Mouse (Mus musculus): ENCODE results near the gene Atp2b2. TPM values are rescaled to one million over a fixed set of nuclear protein-coding genes. Genes with fewer than 3 reads are reported as not detected.

Gene Atp2b2
- total and polyA plus RNA-seq, 2 experiments from 2014 or later, result 0.03 TPM; not detected in 1

DNA sequence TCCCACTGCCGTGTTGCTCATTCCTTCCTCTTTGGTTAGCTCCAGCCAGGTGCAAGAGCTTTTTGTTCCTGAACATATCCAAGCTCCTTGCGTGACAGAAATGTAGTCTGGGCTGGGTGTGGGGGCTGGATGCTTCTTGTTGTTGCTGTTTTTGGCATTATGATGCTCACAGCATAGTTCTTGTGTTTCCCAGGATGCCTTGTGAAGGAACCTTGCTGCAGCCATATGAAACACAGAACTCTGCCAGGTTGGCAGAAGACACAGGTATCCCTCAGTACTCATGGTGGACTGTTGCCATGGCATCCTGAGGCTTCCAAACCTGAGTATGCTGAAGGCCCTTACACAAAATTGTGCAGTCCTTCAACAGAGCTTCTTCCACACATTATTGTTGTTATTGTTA, 44.0 kb downstream of the Atp2b2 start:
- Histone ChIP-seq H3K9me3 (replicated peaks; ENCODE audit: control insufficient read depth, low read length) (no peaks in the 10 kb centered on the region), H3K4me1 (ENCODE audit: control insufficient read depth, insufficient read depth) (no peaks in the 10 kb centered on the region), H3K4me2 (ENCODE audit: low read depth, low read length) (no peak overlapping the region), H3K27ac (ENCODE audit: low read depth) (no peak overlapping the region), H3K4me3 (ENCODE audit: low read depth, low read length) (no peak overlapping the region), H3K36me3 (replicated peaks; ENCODE audit: control insufficient read depth, insufficient read depth, low read length) (no peaks in the 10 kb centered on the region), H3K9ac (replicated peaks; ENCODE audit: low read depth, low read length) (no peak overlapping the region), H3K27me3 (ENCODE audit: control insufficient read depth, insufficient read depth, low read length) (no peaks in the 10 kb centered on the region)
- DNase-seq (ENCODE audit: low spot score) (no peak), ATAC-seq (ENCODE audit: insufficient read depth, low read depth) (no peak)
- TF ChIP-seq EP300 (IDR thresholded peaks at IDR 0.05; ENCODE audit: low read depth), result no peak
- 85% methylated on average over 2 of the region's 2 CpGs for WGBS

DNA sequence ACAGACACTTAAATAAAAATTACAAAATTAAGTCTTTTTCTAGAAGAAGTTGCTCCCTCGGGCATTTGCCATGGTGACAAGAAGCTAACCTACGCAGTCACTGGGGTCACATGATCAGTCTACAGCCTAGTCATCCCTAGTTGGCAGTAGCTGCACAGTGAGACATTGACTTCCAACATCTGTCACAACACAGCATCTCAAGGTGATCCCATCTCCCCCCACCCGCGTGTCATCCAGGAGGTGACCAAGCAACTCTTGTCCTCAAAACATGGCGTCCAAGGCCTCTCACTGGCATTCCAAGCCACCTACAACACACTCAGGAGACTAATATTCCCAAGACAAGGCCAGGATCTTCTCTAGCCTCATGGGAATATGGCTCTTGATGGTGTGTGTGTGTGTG, 48.2 kb downstream of the Atp2b2 start:
- Histone ChIP-seq H3K36me3 (replicated peaks; ENCODE audit: control insufficient read depth, insufficient read depth, low read length) (no peaks in the 10 kb centered on the region), H3K9ac (replicated peaks; ENCODE audit: low read depth, low read length) (no peak overlapping the region)
- 84% methylated on average over 5 of the region's 5 CpGs for WGBS

DNA sequence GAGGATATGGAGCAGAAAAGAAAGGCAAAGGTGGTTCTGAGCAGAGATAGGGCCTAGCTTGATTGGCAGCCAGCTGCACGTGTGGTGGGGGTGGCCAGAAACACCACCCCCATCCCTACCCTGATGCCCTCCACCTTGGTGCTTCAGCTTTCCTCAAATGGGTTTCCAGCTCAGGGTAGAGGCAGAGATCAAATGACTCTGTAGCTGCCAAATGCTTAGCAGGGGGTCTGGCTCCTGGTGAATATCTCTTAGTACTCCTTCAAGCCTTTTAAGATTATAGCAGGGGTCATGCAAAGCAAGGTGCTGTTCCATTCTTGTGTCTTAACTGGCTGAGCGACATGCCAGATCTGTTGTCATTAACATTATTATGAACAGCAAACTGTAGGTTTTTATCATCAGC, 50.3 kb downstream of the Atp2b2 start:
- H3K27ac ChIP-seq (ENCODE audit: low read depth), result no peak overlapping the region
- no peaks in the 10 kb centered on the region for H3K36me3 ChIP-seq (replicated peaks; ENCODE audit: control insufficient read depth, insufficient read depth, low read length)
- DNase-seq (ENCODE audit: low spot score) (no peak), ATAC-seq (ENCODE audit: insufficient read depth, low read depth) (no peak)
- no peak overlapping the region for H3K4me2 ChIP-seq (ENCODE audit: low read depth, low read length)
- WGBS, result 56% methylated on average over 2 of the region's 2 CpGs
- no peak overlapping the region for H3K9ac ChIP-seq (replicated peaks; ENCODE audit: low read depth, low read length)
- no peaks in the 10 kb centered on the region for H3K4me1 ChIP-seq (ENCODE audit: control insufficient read depth, insufficient read depth)
- H3K27me3 ChIP-seq (ENCODE audit: control insufficient read depth, insufficient read depth, low read length), result 0 out of 2 replicates have a peak, but pooled peaks cover 4% of the 10 kb centered on the region
- no peaks in the 10 kb centered on the region for H3K9me3 ChIP-seq (replicated peaks; ENCODE audit: control insufficient read depth, low read length)
- TF ChIP-seq CTCF (IDR thresholded peaks at IDR 0.05; ENCODE audit: low read depth) (no peak), EP300 (IDR thresholded peaks at IDR 0.05; ENCODE audit: low read depth) (no peak)
- H3K4me3 ChIP-seq (ENCODE audit: low read depth, low read length), result no peak overlapping the region

More for the DNA sequence above, 48.2 kb downstream of the Atp2b2 start:
- Histone ChIP-seq H3K9me3 (replicated peaks; ENCODE audit: control insufficient read depth, low read length) (no peaks in the 10 kb centered on the region), H3K4me3 (ENCODE audit: low read depth, low read length) (no peak overlapping the region), H3K27ac (ENCODE audit: low read depth) (no peak overlapping the region), H3K4me1 (ENCODE audit: control insufficient read depth, insufficient read depth) (no peaks in the 10 kb centered on the region), H3K27me3 (ENCODE audit: control insufficient read depth, insufficient read depth, low read length) (no peaks in the 10 kb centered on the region), H3K4me2 (ENCODE audit: low read depth, low read length) (no peak overlapping the region)
- ATAC-seq (ENCODE audit: insufficient read depth, low read depth) (no peak), DNase-seq (ENCODE audit: low spot score) (no peak)
- TF ChIP-seq CTCF (IDR thresholded peaks at IDR 0.05; ENCODE audit: low read depth) (no peak), EP300 (IDR thresholded peaks at IDR 0.05; ENCODE audit: low read depth) (no peak)

DNA sequence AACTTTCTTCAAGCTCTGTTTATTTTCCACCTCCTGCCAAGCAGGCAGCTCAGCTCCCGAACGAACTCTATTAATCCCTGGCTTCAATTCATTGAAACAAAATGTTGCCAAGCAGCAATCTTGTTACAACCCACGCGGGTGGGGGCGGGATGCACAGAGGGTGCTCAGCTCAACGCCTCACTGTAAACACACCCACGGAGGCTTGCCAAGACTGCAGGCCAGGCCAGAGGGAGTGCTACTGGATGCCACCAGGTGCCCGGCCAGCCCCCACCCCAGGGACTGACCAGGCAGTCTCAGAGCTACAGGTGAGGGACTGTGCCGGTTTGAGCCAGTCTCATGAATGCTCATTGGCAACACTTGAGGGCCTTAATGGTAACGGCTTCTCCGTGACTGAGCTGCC, 50.9 kb downstream of the Atp2b2 start:
- H3K4me1 ChIP-seq (ENCODE audit: control insufficient read depth, insufficient read depth), result no peaks in the 10 kb centered on the region
- 61% methylated on average over 11 of the region's 11 CpGs for WGBS
- ATAC-seq (ENCODE audit: insufficient read depth, low read depth) (no peak), DNase-seq (ENCODE audit: low spot score) (no peak)
- H3K27ac ChIP-seq (ENCODE audit: low read depth), result no peak overlapping the region
- H3K36me3 ChIP-seq (replicated peaks; ENCODE audit: control insufficient read depth, insufficient read depth, low read length), result no peaks in the 10 kb centered on the region
- TF ChIP-seq EP300 (IDR thresholded peaks at IDR 0.05; ENCODE audit: low read depth) (no peak), CTCF (IDR thresholded peaks at IDR 0.05; ENCODE audit: low read depth) (no peak)
- H3K9ac ChIP-seq (replicated peaks; ENCODE audit: low read depth, low read length), result no peak overlapping the region
- no peak overlapping the region for H3K4me2 ChIP-seq (ENCODE audit: low read depth, low read length)
- no peaks in the 10 kb centered on the region for H3K9me3 ChIP-seq (replicated peaks; ENCODE audit: control insufficient read depth, low read length)
- H3K27me3 ChIP-seq (ENCODE audit: control insufficient read depth, insufficient read depth, low read length), result 0 out of 2 replicates have a peak, but pooled peaks cover 4% of the 10 kb centered on the region
- no peak overlapping the region for H3K4me3 ChIP-seq (ENCODE audit: low read depth, low read length)

DNA sequence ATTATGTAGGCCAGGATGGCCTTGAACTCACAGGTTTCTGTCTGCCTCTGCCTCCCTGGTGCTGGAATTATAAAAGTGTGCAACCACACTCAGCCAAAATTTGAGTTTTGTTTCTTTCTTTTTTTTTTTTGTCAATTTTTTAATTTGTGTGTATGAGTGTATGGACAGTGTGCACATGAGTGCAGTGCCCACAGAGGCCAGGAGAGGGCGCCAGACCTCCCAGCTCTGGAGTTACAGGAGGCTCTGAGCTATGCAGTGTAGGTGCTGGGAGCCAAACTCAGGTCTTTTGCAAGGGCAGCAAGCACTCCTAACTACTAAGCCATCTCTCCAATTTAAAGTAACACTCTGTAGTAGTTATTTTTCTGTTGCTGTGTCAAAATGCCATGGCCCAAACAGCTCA, 52.4 kb downstream of the Atp2b2 start:
- Histone ChIP-seq H3K27ac (ENCODE audit: low read depth) (no peak overlapping the region), H3K4me1 (ENCODE audit: control insufficient read depth, insufficient read depth) (no peaks in the 10 kb centered on the region), H3K9ac (replicated peaks; ENCODE audit: low read depth, low read length) (no peak overlapping the region)

DNA sequence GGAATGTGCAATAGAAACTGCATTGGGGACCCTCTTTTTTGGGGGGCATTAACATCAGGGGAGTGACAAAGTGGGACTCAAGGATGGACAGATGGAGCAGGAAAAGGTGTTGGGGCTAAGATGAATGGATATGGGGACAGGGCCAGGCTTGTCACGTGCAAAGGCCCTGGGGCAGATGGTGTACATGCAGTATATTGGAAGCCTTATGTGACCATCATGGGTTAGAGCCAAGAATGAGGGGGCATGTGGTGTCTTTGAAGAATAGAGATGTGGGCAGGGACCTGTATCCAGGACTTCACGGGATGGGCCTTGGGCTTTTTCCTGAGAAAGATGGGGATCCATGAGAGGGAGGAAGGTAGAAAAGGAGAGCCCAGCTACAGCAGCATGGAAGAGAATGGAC, 53.9 kb downstream of the Atp2b2 start:
- H3K9me3 ChIP-seq (replicated peaks; ENCODE audit: control insufficient read depth, low read length), result no peaks in the 10 kb centered on the region
- ATAC-seq (ENCODE audit: insufficient read depth, low read depth) (no peak), DNase-seq (ENCODE audit: low spot score) (no peak)
- H3K36me3 ChIP-seq (replicated peaks; ENCODE audit: control insufficient read depth, insufficient read depth, low read length), result no peaks in the 10 kb centered on the region
- 75% methylated on average over 2 of the region's 2 CpGs for WGBS
- no peak overlapping the region for H3K4me2 ChIP-seq (ENCODE audit: low read depth, low read length)
- 0 out of 2 replicates have a peak, but pooled peaks cover 4% of the 10 kb centered on the region for H3K27me3 ChIP-seq (ENCODE audit: control insufficient read depth, insufficient read depth, low read length)
- no peak overlapping the region for H3K27ac ChIP-seq (ENCODE audit: low read depth)
- no peak for TF ChIP-seq CTCF (IDR thresholded peaks at IDR 0.05; ENCODE audit: low read depth)
- no peak for TF ChIP-seq EP300 (IDR thresholded peaks at IDR 0.05; ENCODE audit: low read depth)
- H3K4me1 ChIP-seq (ENCODE audit: control insufficient read depth, insufficient read depth), result no peaks in the 10 kb centered on the region
- H3K4me3 ChIP-seq (ENCODE audit: low read depth, low read length), result no peak overlapping the region
- no peak overlapping the region for H3K9ac ChIP-seq (replicated peaks; ENCODE audit: low read depth, low read length)

More for the DNA sequence above, 52.4 kb downstream of the Atp2b2 start:
- DNase-seq (ENCODE audit: low spot score) (no peak), ATAC-seq (ENCODE audit: insufficient read depth, low read depth) (no peak)
- 11% methylated on average over 1 of the region's 1 CpGs for WGBS
- Histone ChIP-seq H3K4me3 (ENCODE audit: low read depth, low read length) (no peak overlapping the region), H3K27me3 (ENCODE audit: control insufficient read depth, insufficient read depth, low read length) (0 out of 2 replicates have a peak, but pooled peaks cover 4% of the 10 kb centered on the region), H3K36me3 (replicated peaks; ENCODE audit: control insufficient read depth, insufficient read depth, low read length) (no peaks in the 10 kb centered on the region), H3K9me3 (replicated peaks; ENCODE audit: control insufficient read depth, low read length) (no peaks in the 10 kb centered on the region), H3K4me2 (ENCODE audit: low read depth, low read length) (no peak overlapping the region)
- TF ChIP-seq CTCF (IDR thresholded peaks at IDR 0.05; ENCODE audit: low read depth) (no peak), EP300 (IDR thresholded peaks at IDR 0.05; ENCODE audit: low read depth) (no peak)

Data from heart, postnatal 0 days (tissue).